25 mouse cellular contexts compared by ENCODE assay signal in the genomic region with DNA sequence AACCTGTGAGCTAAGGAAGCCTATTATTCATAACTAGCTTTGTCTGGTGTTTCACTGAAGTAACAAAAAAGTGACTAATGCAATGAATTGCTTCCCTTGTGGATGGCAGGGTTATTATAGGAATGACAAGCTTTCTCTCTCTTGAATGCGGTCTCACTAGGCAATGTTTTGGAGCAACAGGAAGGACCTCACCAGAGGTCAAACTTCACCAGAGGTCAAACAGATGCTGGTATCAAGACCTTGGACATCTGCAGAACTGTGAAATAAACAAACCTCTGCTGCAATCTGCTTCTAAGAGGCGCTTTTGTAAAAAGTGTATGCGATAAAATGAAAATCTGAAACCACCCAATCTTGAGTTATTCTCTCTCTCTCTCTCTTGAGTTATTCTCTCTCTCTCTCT. TPM values are rescaled to one million over a fixed set of nuclear protein-coding genes. Genes with fewer than 3 reads are reported as not detected.
A peak's percentile ranks its signal among the peaks of the same experiment; 100 is the strongest.
DNase-seq lines count a peak whose midpoint lies in the region; ATAC-seq lines count a peak whose summit lies in the region.
"Had no signal": no experiment of that assay in that cellular context is flagged by ENCODE, and none has a peak within 500 bp of the region (broad histone marks: within the 10 kb centered on the region; RNA-seq: fewer than 3 reads in every experiment).

No protein-coding gene starts in this region.

- WGBS in kidney, embryonic 14.5 days: 74% methylated on average over 3 of the region's 3 CpGs
- WGBS in kidney, embryonic 15.5 days: 77% methylated on average over 3 of the region's 3 CpGs

- H3K4me1 ChIP-seq in kidney, embryonic 14.5 days (ENCODE audit: control insufficient read depth, insufficient read depth, low read length): peaks cover 10% of the 10 kb centered on the region
- H3K4me1 ChIP-seq in kidney, embryonic 15.5 days: peaks cover 13% of the 10 kb centered on the region
- H3K4me1 ChIP-seq: embryonic facial prominence, embryonic 12.5 days; forebrain, embryonic 12.5 days; heart, embryonic 10.5 days; hindbrain, embryonic 12.5 days had no signal

- no peaks in the 10 kb centered on the region for H3K36me3 ChIP-seq in kidney, embryonic 14.5 days (ENCODE audit: control insufficient read depth, insufficient read depth, low read length)
- H3K36me3 ChIP-seq in kidney, embryonic 15.5 days: no peaks in the 10 kb centered on the region
- H3K36me3 ChIP-seq: embryonic facial prominence, embryonic 12.5 days; forebrain, embryonic 12.5 days; heart, embryonic 10.5 days; hindbrain, embryonic 12.5 days had no signal

- no peaks in the 10 kb centered on the region for H3K27me3 ChIP-seq in kidney, embryonic 14.5 days (ENCODE audit: control insufficient read depth, insufficient read depth, low read length)
- H3K27me3 ChIP-seq in kidney, embryonic 15.5 days: no peaks in the 10 kb centered on the region
- H3K27me3 ChIP-seq: CH12.LX; embryonic facial prominence, embryonic 12.5 days; forebrain, embryonic 12.5 days; hindbrain, embryonic 12.5 days; Patski had no signal

- no peak for ATAC-seq in kidney, embryonic 14.5 days (ENCODE audit: low FRiP score, low TSS enrichment)
- ATAC-seq in kidney, embryonic 15.5 days (replicated peaks; ENCODE audit: low FRiP score): no peak
- ATAC-seq in erythroblast, adult 5-6 weeks (replicated peaks; ENCODE audit: low FRiP score, poor library complexity, severe bottlenecking): no peak
- ATAC-seq: activated CD4-positive, CD25-positive, alpha-beta regulatory T cell, adult 4 months; forebrain, embryonic 16.5 days; hindbrain, embryonic 16.5 days; inflammation-experienced regulatory T-cells, adult 6 months; Patski had no signal

- H3K27ac ChIP-seq in kidney, embryonic 14.5 days (ENCODE audit: low read depth, low read length): no peak overlapping the region
- H3K27ac ChIP-seq in kidney, embryonic 15.5 days: no peak overlapping the region
- H3K27ac ChIP-seq: embryonic facial prominence, embryonic 12.5 days; forebrain, embryonic 12.5 days; heart, embryonic 10.5 days; hindbrain, embryonic 12.5 days had no signal

- no peak overlapping the region for H3K9ac ChIP-seq in kidney, embryonic 14.5 days (ENCODE audit: low read depth, low read length)
- H3K9ac ChIP-seq in kidney, embryonic 15.5 days: no peak overlapping the region
- H3K9ac ChIP-seq: embryonic facial prominence, embryonic 12.5 days; forebrain, embryonic 12.5 days; hindbrain, embryonic 12.5 days had no signal

- H3K4me3 ChIP-seq in kidney, embryonic 14.5 days (ENCODE audit: low read length): no peak overlapping the region
- no peak overlapping the region for H3K4me3 ChIP-seq in kidney, embryonic 15.5 days (replicated peaks)
- H3K4me3 ChIP-seq: embryonic facial prominence, embryonic 12.5 days; forebrain, embryonic 12.5 days; heart, embryonic 10.5 days; hindbrain, embryonic 12.5 days had no signal

- peak; percentile 15 for DNase-seq in adrenal gland, adult 2 months
- DNase-seq in adrenal gland, postnatal 4 days (ENCODE audit: low spot score in 2 of 2): no peak
- DNase-seq in kidney, adult 11 months: peak; percentile 21
- peak; percentile 55 for DNase-seq in kidney, postnatal 14 days
- peak; percentile 28 to 48 for DNase-seq in kidney, postnatal 25 days
- DNase-seq: adrenal gland, adult 8-10 months; cerebellum, adult 2 months; cerebellum, postnatal 25 days; gastrocnemius, postnatal 25 days; heart, postnatal 10 days; heart, postnatal 4 days had no signal

- H3K9me3 ChIP-seq in kidney, embryonic 14.5 days (ENCODE audit: control insufficient read depth, low read length): no peaks in the 10 kb centered on the region
- H3K9me3 ChIP-seq in kidney, embryonic 15.5 days (replicated peaks): no peaks in the 10 kb centered on the region
- H3K9me3 ChIP-seq: embryonic facial prominence, embryonic 12.5 days; forebrain, embryonic 12.5 days; heart, embryonic 10.5 days; hindbrain, embryonic 12.5 days had no signal

- no peak overlapping the region for H3K4me2 ChIP-seq in kidney, embryonic 14.5 days (replicated peaks; ENCODE audit: low read depth, low read length)
- no peak overlapping the region for H3K4me2 ChIP-seq in kidney, embryonic 15.5 days
- H3K4me2 ChIP-seq: embryonic facial prominence, embryonic 12.5 days; forebrain, embryonic 12.5 days; hindbrain, embryonic 12.5 days had no signal

RNA-seq across cellular contexts. Expression of gene Il33, which starts 42.2 kb away (rescaled TPM):
- 10 to 100 TPM; 20.2 to 24.0 TPM for total RNA-seq in adrenal gland, adult 2 months (2021)
- 1.7 and 2.2 TPM in 2 replicates for polyA plus RNA-seq in adrenal gland, adult 2 months (2012; rRNA removed)
- total RNA-seq in adrenal gland, postnatal 4 days (2021): 10 to 100 TPM; 26.7 to 29.6 TPM
- polyA plus RNA-seq in kidney, embryonic 14.5 days (2014; fragmentation: Nextera tagmentation; extraction: Ambion mirVana): 28.0 and 28.3 TPM in 2 replicates
- polyA plus RNA-seq in kidney, embryonic 15.5 days (2015; fragmentation: Nextera tagmentation; extraction: Ambion mirVana): 41.7 and 45.2 TPM in 2 replicates
- total RNA-seq in erythroblast, adult 5-6 weeks (2015; ENCODE audit: low replicate concordance): not detected in 2 replicates
- not detected in 2 replicates for total RNA-seq in erythroblast, adult 5-6 weeks (2017; ENCODE audit: low replicate concordance)
- total RNA-seq: granulocyte monocyte progenitor cell, adult 5-6 weeks had no signal
- polyA plus RNA-seq: activated CD4-positive, CD25-positive, alpha-beta regulatory T cell, adult 4 months had no signal

Comparison
In these comparisons a context has a peak if more than half of its experiments do, and no peak if none do; other contexts are left out.
1. DNase-seq: peak in adrenal gland, adult 2 months (single experiment), kidney, adult 11 months (single experiment), kidney, postnatal 14 days (single experiment) and kidney, postnatal 25 days (2 of 2); none in adrenal gland, postnatal 4 days (0 of 2).
2. RNA of gene Il33, which starts 42.2 kb away (total RNA-seq): 26.7 to 29.6 TPM in adrenal gland, postnatal 4 days and 20.2 to 24.0 TPM in adrenal gland, adult 2 months; not detected in erythroblast, adult 5-6 weeks; every median in the first group is over 10 times any median in the second.